Mouse (Mus musculus) olfactory bulb, adult 2 months (tissue): ENCODE results near the gene Asf1b.

Experiments used
- CTCF ChIP-seq: fragments of 200-500 bp; IDR thresholded peaks from 2 replicates; pipeline ENCODE4 v1.5.1; 2012; ENCODE audit warnings: low read depth, mild to moderate bottlenecking, low read length, moderate library complexity; ENCODE audit not compliant: insufficient read depth
- POLR2A ChIP-seq: fragments of 200-500 bp; IDR thresholded peaks from 2 replicates; pipeline ENCODE4 v1.6.1; 2012; ENCODE audit warnings: mild to moderate bottlenecking, low read depth, low read length, moderate library complexity; ENCODE audit not compliant: insufficient read depth

GRCm38 (mm10) chr8:83914860-83915259 lies 40.4 kb upstream of the Asf1b start:
- TF ChIP-seq CTCF (no peak), POLR2A (no peak)
